Mouse (Mus musculus) CD8-positive naive resting alpha-beta T cell, adult 2 months (primary cell): ENCODE results near the gene Apol8.

Source experiments
- DNase-seq, 2 experiments: peaks; one replicate each; pipeline ENCODE4 v3.0.0; 2022; ENCODE audit warnings: low read depth in 2 of 2, low spot score in 2 of 2

Gene Apol8

DNA sequence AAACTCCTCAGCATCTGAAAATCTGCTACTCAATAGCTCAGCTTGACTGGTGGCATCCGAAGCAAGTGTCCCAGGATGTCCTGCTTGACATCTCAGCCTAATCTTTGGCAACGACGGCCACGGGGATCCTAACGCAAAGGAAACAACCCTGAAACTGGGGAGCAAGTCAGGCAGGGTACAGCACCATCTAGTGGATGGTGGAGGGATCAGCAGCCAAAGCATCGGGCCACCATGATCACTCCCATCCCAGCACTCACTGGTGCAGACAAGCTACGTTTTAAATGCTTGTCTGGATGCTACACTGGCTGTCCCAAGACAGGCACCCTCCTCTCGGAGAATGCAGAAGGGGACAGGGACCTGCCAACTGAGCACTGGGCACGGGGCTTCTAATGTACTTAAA, at the start of gene Apol8:
Apol8 (minus strand) TSS at position 156 of the 400 bp plus-strand sequence.
- DNase-seq: peak; percentile 70 to 75

DNA sequence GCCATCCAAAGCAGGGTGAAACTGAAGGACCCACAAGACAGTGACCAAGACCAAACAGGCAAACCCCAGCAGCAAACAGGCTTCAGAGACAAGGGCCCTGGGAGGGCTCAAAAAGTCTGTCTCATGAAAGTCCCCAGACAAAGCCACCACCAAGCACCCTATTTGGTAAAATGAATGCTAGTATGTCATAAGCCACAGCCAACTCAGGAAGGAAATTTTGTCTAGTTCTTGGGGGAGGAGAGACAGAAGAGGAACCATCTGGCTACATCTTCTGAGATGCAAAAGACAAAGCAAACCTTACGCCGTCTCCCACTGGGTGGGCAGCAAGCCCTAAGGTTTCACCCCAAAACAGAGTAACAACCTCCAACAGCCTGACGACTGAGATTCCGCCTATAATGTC, 48.9 kb upstream of the Apol8 start:
- peak; percentile 70 to 72 for DNase-seq

- no peak for DNase-seq
These were observed 48.1 kb upstream of the Apol8 start for GRCm38 (mm10) chr15:77804949-77805348.

DNA sequence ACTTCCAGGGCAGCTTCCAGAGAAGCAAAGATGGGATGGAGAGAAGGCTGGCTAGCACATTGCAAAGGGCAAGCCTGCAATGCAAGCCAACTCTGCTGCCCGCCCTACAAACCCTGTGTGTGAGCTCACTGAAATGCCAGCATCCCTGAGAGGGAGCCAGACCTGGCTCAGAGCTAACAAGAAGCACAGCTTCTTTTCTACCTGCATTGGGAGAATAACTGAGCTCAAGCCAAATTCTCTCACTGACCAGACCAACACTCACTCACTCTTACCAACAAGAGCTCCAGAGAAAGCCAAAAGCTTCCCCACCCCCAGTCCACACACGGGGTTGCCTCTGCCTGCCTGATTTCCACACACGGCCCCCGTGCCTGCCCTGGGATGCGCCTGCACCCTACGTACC, 47.7 kb upstream of the Apol8 start:
- DNase-seq: no peak

- no peak for DNase-seq
These were observed 46.9 kb upstream of the Apol8 start for GRCm38 (mm10) chr15:77803747-77804146.

DNA sequence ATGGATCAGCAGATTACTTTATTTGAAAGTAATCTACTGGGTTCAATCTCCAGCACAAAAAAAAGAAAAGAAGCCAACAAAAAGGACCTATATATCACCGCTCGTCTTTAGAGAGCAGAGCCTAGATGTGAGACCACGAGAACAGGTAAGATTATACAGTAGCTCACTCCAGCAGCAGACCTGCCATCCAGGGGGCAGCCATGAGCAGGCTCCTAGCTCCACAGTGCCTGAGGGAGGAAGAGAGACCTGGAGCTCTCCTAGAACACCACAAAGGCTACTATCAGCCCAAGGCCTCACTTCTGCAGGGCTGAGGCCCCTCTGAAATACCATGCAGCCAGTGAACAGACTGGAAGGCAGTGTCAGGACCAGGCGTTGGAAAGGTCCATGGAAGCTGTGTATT, 46.2 kb upstream of the Apol8 start:
- DNase-seq: no peak

GRCm38 (mm10) chr15:77801188-77801587, 44.4 kb upstream of the Apol8 start:
- no peak for DNase-seq

- DNase-seq: peak; percentile 77 to 83
These were observed 43.7 kb upstream of the Apol8 start for GRCm38 (mm10) chr15:77800511-77800910.

GRCm38 (mm10) chr15:77799491-77800474, 43.0 kb upstream of the Apol8 start:
- no peak for DNase-seq

DNA sequence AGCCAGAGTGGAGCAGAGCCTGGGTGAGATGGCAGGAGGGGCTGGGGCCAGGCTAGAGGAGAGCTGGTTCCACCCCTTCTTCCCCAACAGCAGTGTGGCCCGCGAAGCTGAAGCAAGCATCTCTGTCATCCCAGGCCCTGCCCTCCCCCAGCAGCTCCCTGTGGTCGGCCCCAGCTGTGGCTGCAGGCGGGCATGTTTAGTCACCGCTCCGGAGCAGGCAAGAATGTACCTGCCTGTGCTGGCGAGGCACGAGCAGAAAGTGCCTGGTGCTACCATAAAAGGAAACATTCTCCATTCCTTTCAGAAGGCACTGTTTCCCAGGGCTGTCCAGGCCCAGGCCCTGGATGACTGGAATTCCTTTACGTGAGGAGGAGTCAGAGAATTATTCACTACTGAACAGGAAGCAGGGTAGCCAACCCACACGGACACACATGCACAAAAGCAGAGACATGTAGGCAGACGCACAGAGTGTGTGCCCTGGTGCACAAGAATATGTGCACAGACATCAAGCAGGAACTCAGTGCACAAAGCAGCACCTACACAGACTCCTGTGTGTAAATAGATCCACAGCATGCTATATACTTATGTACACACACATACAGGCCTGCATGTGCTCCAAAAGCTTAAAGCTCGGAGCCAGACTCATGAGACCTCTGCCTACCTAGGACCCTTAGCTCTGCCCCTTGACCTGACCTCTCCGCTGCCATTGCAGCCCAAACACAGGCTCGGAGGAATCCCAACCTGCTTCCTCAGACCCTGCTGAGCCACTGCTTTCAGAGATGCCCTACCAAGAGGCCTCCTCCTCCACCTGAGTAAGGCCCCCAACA, 42.1 kb upstream of the Apol8 start:
- DNase-seq: peak; percentile 77 to 82

DNA sequence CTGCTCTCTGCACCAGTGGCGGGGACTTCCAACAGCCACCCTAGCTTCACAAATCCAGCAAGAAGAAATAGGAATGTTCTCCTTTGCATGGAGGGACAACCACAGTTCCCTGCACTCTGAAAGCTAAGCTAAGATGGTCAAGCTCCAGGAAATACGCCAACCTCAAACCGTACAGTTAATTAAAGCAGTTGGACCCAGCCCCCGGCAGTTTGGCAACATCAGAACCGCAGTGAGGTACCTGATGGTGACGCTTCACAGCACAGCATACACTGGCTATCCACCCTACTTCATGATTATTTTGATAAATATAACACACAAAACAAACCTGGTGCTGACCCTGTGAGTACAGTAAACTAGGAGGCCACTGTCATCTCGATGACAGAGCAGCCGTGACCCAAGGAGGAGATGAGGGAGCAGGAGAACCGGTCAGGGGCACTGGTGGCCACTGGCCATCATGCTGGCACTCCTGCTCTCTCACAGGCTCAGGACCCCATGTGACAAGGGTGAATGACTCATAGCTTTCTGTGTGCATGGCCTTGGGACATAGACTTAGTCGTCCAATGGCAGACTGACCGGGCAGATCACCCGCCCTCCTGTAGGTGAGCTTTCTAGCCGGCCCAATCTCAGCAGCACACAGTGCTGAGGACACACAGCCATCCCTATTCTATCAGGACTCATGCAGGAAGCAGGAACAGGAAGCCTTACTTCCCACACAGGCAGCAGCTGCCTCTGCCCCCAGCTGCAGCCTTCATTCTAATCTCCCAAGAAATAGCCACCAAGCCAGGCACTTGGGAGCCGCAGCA, 41.0 kb upstream of the Apol8 start:
- DNase-seq: no peak

DNA sequence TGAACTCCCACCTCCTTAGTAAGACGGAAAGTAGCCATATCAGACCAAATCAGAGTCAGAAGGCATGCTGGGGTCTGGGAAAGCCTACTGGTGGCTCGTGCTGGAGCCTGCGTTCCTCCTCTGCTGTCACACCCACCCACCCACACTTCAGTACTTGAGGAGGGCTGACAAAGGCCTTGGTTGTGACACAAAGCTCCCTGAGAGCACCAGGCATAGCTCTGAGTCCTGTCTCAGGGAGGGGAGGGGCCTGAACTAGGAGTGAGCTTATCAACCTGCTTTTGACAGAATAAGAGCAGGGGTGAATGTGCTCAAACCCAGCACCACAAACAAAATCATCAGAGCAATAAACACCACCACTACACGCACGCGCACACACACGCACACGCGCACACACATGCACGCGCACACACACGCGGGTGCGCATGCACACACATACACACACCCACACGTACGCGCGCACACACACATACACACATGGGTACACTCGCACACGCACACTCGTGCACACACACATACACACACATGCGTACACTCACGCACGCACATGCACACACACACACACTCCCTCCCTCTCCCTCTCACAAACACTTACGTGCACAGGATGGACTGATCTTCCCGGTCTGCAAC, 39.7 kb upstream of the Apol8 start:
- DNase-seq: no peak

DNA sequence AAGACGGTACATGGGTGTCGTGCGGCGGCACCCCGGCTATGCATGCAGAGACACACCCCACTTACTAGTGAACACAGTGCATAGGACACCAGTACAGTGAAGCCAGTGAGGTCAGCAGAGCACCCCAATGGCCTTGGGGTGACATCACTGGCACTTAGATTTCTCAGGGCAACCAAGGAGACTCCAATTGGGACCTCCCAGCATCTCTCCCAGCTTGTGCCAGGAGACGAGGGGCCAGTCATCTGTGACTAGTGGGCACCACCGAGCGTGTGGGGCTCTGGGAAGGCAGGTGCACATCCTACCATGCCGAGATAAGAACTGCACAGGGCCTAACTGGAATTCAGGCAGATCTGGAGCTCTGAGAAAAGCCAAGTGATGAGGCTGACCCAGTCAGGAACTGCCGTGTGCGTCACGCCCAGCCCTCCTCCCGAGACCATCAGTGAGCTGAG, 38.1 kb upstream of the Apol8 start:
- DNase-seq: no peak

GRCm38 (mm10) chr15:77794138-77794907, 37.5 kb upstream of the Apol8 start:
- no peak for DNase-seq

DNA sequence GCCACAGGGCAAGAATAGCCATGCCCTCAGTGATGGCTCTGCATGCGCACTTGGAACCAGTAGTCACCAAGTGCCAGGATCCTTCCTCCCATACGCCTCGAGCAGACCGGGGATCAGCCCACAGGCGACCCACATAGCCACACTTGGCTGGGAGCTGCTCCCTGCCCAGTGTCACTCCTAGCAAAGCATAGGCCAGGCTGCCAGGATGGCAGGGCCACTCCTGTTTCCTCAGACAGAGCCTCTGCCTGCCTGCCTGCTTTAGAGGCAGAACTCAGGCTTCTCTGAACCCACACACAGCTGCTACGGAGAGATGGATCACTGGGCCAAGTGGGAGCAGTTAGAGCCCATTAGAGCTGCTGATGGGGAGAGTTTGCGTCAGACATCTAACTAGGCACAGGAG, 36.8 kb upstream of the Apol8 start:
- no peak for DNase-seq

- no peak for DNase-seq
These were observed 36.3 kb upstream of the Apol8 start for GRCm38 (mm10) chr15:77793094-77793493.

DNA sequence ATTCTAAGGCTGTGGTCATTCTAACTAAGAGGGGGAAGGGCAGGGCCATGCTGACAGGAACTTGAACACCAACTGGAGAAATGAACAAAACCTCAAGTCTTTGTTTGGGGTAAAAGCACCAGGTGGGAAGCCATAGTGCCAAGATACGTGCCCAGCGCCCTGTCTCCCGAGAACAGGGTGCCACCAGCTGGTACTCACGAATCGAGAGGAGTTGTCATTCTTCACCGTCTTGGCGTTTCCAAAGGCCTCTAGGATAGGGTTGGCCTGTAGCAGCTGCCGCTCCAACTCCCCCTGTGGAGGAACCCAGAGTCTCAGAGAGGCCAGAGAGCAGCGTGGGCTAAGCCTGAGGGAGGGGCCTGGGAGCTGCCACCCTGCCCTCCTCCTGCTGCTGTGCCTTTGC, 35.3 kb upstream of the Apol8 start:
- DNase-seq: no peak

DNA sequence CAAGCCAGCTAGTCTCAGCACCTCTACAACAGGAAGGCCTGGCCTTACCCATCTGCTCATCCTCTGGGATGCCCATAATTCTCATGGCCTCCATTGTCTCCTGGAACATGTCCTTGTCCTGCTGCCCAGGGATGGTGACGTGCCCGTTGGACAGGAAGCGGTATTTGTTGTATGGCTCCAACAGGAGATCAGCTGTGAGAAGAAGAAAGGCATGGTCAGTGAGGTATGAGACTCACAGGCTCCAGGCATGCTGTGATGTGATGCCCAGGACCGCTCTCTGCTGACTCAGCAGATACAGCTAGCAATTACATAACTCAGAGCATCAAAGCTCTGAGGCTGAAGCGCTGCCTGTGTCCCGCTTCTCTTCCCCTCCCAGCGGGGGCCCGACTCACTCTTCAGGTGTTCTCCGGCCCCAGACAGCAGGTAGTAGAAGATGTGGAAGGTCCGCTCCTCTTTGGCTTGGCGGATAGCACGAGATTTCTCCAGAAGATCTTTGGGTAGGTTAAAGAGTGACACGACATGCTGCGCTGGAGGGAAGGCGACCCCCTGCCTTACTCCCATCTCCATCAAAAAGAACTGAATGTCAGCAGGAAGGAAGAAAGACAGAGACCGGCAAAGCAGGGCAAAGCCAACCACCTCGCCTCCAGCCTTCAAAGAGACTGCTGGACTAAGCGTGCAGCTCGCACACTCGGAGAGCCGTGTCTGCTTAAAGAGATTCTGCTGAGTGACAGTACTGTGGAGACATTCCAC, 34.0 kb upstream of the Apol8 start:
- no peak for DNase-seq

- DNase-seq: peak in 1 of 2 experiments; percentile 60
These were observed 32.4 kb upstream of the Apol8 start for GRCm38 (mm10) chr15:77789186-77789585.
